Comparison of ENCODE assay signal across 8 mouse cellular contexts in genomic region chr11:93997141-93997775, GRCm38 (mm10). TPM values are rescaled to one million over a fixed set of nuclear protein-coding genes. Genes with fewer than 3 reads are reported as not detected.
A peak's percentile ranks its signal among the peaks of the same experiment; 100 is the strongest.
DNase-seq lines count a peak whose midpoint lies in the region; TF ChIP-seq lines count a peak whose summit lies in the region.

No protein-coding gene starts in this region.

- peak; percentile 33 for DNase-seq in embryo, embryonic 10.5 days (ENCODE audit: low spot score)
- no peak for DNase-seq in embryo, embryonic 9.5 days (ENCODE audit: extremely low spot score)
- peak; percentile 51 for DNase-seq in Muller cell, postnatal 12 days (ENCODE audit: inconsistent ontology term)
- DNase-seq in heart, postnatal 36 days: peak; percentile 21 to 39
- no peak for DNase-seq in limb, embryonic 10.5 days (ENCODE audit: low spot score)
- peak; percentile 27 for DNase-seq in mesoderm, embryonic 11.5 days (ENCODE audit: low read depth, low spot score)
- DNase-seq in thymus, postnatal 0 days (ENCODE audit: low spot score): peak; percentile 25

- no peak for TF ChIP-seq CTCF in embryonic fibroblast, embryonic 13.5 days (IDR thresholded peaks at IDR 0.05; ENCODE audit: borderline replicate concordance, insufficient read depth, low read length)

- no peaks in the 10 kb centered on the region for H3K27me3 ChIP-seq in limb, embryonic 10.5 days (ENCODE audit: low read depth, poor library complexity, severe bottlenecking)

- no peaks in the 10 kb centered on the region for H3K36me3 ChIP-seq in limb, embryonic 10.5 days

- peak overlapping the region; percentile 92 for H3K4me3 ChIP-seq in embryonic fibroblast, embryonic 13.5 days (ENCODE audit: insufficient read depth, low read length)
- H3K4me3 ChIP-seq in limb, embryonic 10.5 days: peak overlapping the region; percentile 98

- H3K4me1 ChIP-seq in embryonic fibroblast, embryonic 13.5 days (ENCODE audit: control insufficient read depth, insufficient read depth, low read length): peaks cover 9% of the 10 kb centered on the region
- peaks cover 22% of the 10 kb centered on the region for H3K4me1 ChIP-seq in limb, embryonic 10.5 days

- H3K9me3 ChIP-seq in limb, embryonic 10.5 days (replicated peaks): no peaks in the 10 kb centered on the region

- intact Hi-C loops in heart, postnatal 36 days (cut with DNase I): loop anchor here (1.0 to 10.0 kb wide), 3 partner anchors 29 to 218 kb away; partner anchors contain the start of genes Gm20390, Nme1, Nme2 and Tob1

- no peak overlapping the region for H3K27ac ChIP-seq in embryonic fibroblast, embryonic 13.5 days (ENCODE audit: insufficient read depth, low read length)
- no peak overlapping the region for H3K27ac ChIP-seq in limb, embryonic 10.5 days

- no peak for TF ChIP-seq POLR2A in embryonic fibroblast, embryonic 13.5 days (IDR thresholded peaks at IDR 0.05; ENCODE audit: low read depth, low read length)

- WGBS in limb, embryonic 10.5 days: 38% methylated on average over 13 of the region's 13 CpGs

RNA-seq across cellular contexts. Expression of gene Spag9, which starts 1.4 kb away (rescaled TPM):
- 93.7 and 103 TPM in 2 replicates for polyA plus RNA-seq in embryonic fibroblast, embryonic 13.5 days (2011; ENCODE audit: insufficient read length, low read depth, missing spikeins)
- total RNA-seq in heart, postnatal 36 days (2021): 100 to 1,000 TPM; 147 to 159 TPM
- polyA plus RNA-seq in limb, embryonic 10.5 days (2016; fragmentation: Nextera tagmentation; extraction: Ambion mirVana): 28.0 and 30.4 TPM in 2 replicates
- 32.1 and 41.4 TPM in 2 replicates for polyA plus RNA-seq in thymus, postnatal 0 days (2015; fragmentation: Nextera tagmentation; extraction: Ambion mirVana)

RNA-seq across cellular contexts. Expression of gene Nme1, which starts 28.9 kb away (rescaled TPM):
- 37.8 and 43.2 TPM in 2 replicates for polyA plus RNA-seq in embryonic fibroblast, embryonic 13.5 days (2011; ENCODE audit: insufficient read length, low read depth, missing spikeins)
- 10 to 100 TPM; 10.0 to 12.0 TPM for total RNA-seq in heart, postnatal 36 days (2021)
- polyA plus RNA-seq in limb, embryonic 10.5 days (2016; fragmentation: Nextera tagmentation; extraction: Ambion mirVana): 386 and 480 TPM in 2 replicates
- polyA plus RNA-seq in thymus, postnatal 0 days (2015; fragmentation: Nextera tagmentation; extraction: Ambion mirVana): 200 and 230 TPM in 2 replicates

RNA-seq across cellular contexts. Expression of gene Gm20390, which starts 29.2 kb away (rescaled TPM):
- 222 and 270 TPM in 2 replicates for polyA plus RNA-seq in embryonic fibroblast, embryonic 13.5 days (2011; ENCODE audit: insufficient read length, low read depth, missing spikeins)
- 10 to 100 TPM; 16.3 to 18.0 TPM for total RNA-seq in heart, postnatal 36 days (2021)
- 578 and 666 TPM in 2 replicates for polyA plus RNA-seq in limb, embryonic 10.5 days (2016; fragmentation: Nextera tagmentation; extraction: Ambion mirVana)
- 348 and 383 TPM in 2 replicates for polyA plus RNA-seq in thymus, postnatal 0 days (2015; fragmentation: Nextera tagmentation; extraction: Ambion mirVana)

RNA-seq across cellular contexts. Expression of gene Nme2, which starts 41.2 kb away (rescaled TPM):
- polyA plus RNA-seq in embryonic fibroblast, embryonic 13.5 days (2011; ENCODE audit: insufficient read length, low read depth, missing spikeins): 571 and 736 TPM in 2 replicates
- total RNA-seq in heart, postnatal 36 days (2021): 1,000 to 10,000 TPM; 1,044 to 1,128 TPM
- polyA plus RNA-seq in limb, embryonic 10.5 days (2016; fragmentation: Nextera tagmentation; extraction: Ambion mirVana): 151 and 152 TPM in 2 replicates
- 134 and 143 TPM in 2 replicates for polyA plus RNA-seq in thymus, postnatal 0 days (2015; fragmentation: Nextera tagmentation; extraction: Ambion mirVana)

Comparison
In these comparisons a context has a peak if more than half of its experiments do, and no peak if none do; other contexts are left out.
1. DNase-seq: peak in embryo, embryonic 10.5 days (single experiment), Muller cell, postnatal 12 days (single experiment), heart, postnatal 36 days (2 of 2), mesoderm, embryonic 11.5 days (single experiment) and thymus, postnatal 0 days (single experiment); none in embryo, embryonic 9.5 days (single experiment) and limb, embryonic 10.5 days (single experiment).